9 mouse cellular contexts compared by ENCODE assay signal in genomic region chr5:143311886-143312285, GRCm38 (mm10). TPM values are rescaled to one million over a fixed set of nuclear protein-coding genes. Genes with fewer than 3 reads are reported as not detected.
DNase-seq lines count a peak whose midpoint lies in the region; ATAC-seq and TF ChIP-seq lines count a peak whose summit lies in the region.
"Had no signal": no experiment of that assay in that cellular context is flagged by ENCODE, and none has a peak within 500 bp of the region (broad histone marks: within the 10 kb centered on the region; RNA-seq: fewer than 3 reads in every experiment).

No protein-coding gene starts in this region.

- H3K9ac ChIP-seq in liver, embryonic 11.5 days (ENCODE audit: low read depth, low read length), result no peak overlapping the region
- H3K9ac ChIP-seq: limb, embryonic 13.5 days had no signal

- no peaks in the 10 kb centered on the region for H3K9me3 ChIP-seq in liver, embryonic 11.5 days (ENCODE audit: control insufficient read depth, low read length)
- H3K9me3 ChIP-seq: limb, embryonic 13.5 days had no signal

- 0 out of 2 replicates have a peak, but pooled peaks have one; percentile 21 for ATAC-seq in liver, embryonic 11.5 days (replicated peaks; ENCODE audit: low FRiP score)

- WGBS in liver, embryonic 11.5 days, result 58% methylated on average over 8 of the region's 8 CpGs

- peak; percentile 79; the same call in 1 of the 2 replicates for TF ChIP-seq CTCF in embryonic fibroblast, embryonic 13.5 days (IDR thresholded peaks at IDR 0.05; ENCODE audit: borderline replicate concordance, insufficient read depth, low read length)

- H3K4me3 ChIP-seq in embryonic fibroblast, embryonic 13.5 days (ENCODE audit: insufficient read depth, low read length), result no peak overlapping the region
- no peak overlapping the region for H3K4me3 ChIP-seq in liver, embryonic 11.5 days (ENCODE audit: low read depth, low read length)
- H3K4me3 ChIP-seq: limb, embryonic 13.5 days had no signal

- H3K27me3 ChIP-seq in liver, embryonic 11.5 days (replicated peaks; ENCODE audit: control insufficient read depth, insufficient read depth, low read length), result no peaks in the 10 kb centered on the region
- H3K27me3 ChIP-seq: limb, embryonic 13.5 days had no signal

- DNase-seq in urinary bladder, postnatal 10 days (ENCODE audit: low spot score), result peak; percentile 47
- DNase-seq in urinary bladder, adult 2 months (ENCODE audit: low spot score), result no peak
- peak; percentile 92 for DNase-seq in brain, adult 2 months (ENCODE audit: low read depth, low spot score)
- peak; percentile 91 for DNase-seq in kidney, adult 9 months
- peak; percentile 78 for DNase-seq in liver, embryonic 11.5 days (ENCODE audit: low spot score)
- DNase-seq in retina, postnatal 1 day, result peak; percentile 88
- peak; percentile 74 to 77 for DNase-seq in thymus, postnatal 36 days

- TF ChIP-seq POLR2A in embryonic fibroblast, embryonic 13.5 days (IDR thresholded peaks at IDR 0.05; ENCODE audit: low read depth, low read length), result no peak

- no peaks in the 10 kb centered on the region for H3K4me1 ChIP-seq in embryonic fibroblast, embryonic 13.5 days (ENCODE audit: control insufficient read depth, insufficient read depth, low read length)
- peaks cover 13% of the 10 kb centered on the region for H3K4me1 ChIP-seq in liver, embryonic 11.5 days (replicated peaks; ENCODE audit: control insufficient read depth, insufficient read depth, low read length)

- H3K36me3 ChIP-seq in liver, embryonic 11.5 days (ENCODE audit: control insufficient read depth, insufficient read depth, low read length), result peaks cover 64% of the 10 kb centered on the region

- H3K27ac ChIP-seq in embryonic fibroblast, embryonic 13.5 days (ENCODE audit: insufficient read depth, low read length), result no peak overlapping the region
- H3K27ac ChIP-seq in liver, embryonic 11.5 days (ENCODE audit: low read depth, low read length), result no peak overlapping the region
- H3K27ac ChIP-seq: limb, embryonic 13.5 days had no signal

- no peak overlapping the region for H3K4me2 ChIP-seq in liver, embryonic 11.5 days
- H3K4me2 ChIP-seq: limb, embryonic 13.5 days had no signal

RNA-seq across cellular contexts. Expression of gene E130309D02Rik, which starts 3.3 kb away (rescaled TPM):
- 8.4 and 10.6 TPM in 2 replicates for polyA plus RNA-seq in urinary bladder, adult 2 months (2012; rRNA removed)
- 13.5 and 15.0 TPM in 2 replicates for polyA plus RNA-seq in embryonic fibroblast, embryonic 13.5 days (2011; ENCODE audit: insufficient read length, low read depth, missing spikeins)
- 57.2 and 57.5 TPM in 2 replicates for polyA plus RNA-seq in liver, embryonic 11.5 days (2014; fragmentation: Nextera tagmentation; extraction: Ambion mirVana)

RNA-seq across cellular contexts. Expression of gene Zdhhc4, which starts 17.2 kb away (rescaled TPM):
- polyA plus RNA-seq in urinary bladder, adult 2 months (2012; rRNA removed), result 55.0 and 65.8 TPM in 2 replicates
- 43.8 and 45.5 TPM in 2 replicates for polyA plus RNA-seq in embryonic fibroblast, embryonic 13.5 days (2011; ENCODE audit: insufficient read length, low read depth, missing spikeins)
- polyA plus RNA-seq in liver, embryonic 11.5 days (2014; fragmentation: Nextera tagmentation; extraction: Ambion mirVana), result 58.8 and 63.3 TPM in 2 replicates

RNA-seq across cellular contexts. Expression of gene Zfp853, which starts 18.5 kb away (rescaled TPM):
- polyA plus RNA-seq in urinary bladder, adult 2 months (2012; rRNA removed), result 0.43 and 0.49 TPM in 2 replicates
- polyA plus RNA-seq in embryonic fibroblast, embryonic 13.5 days (2011; ENCODE audit: insufficient read length, low read depth, missing spikeins), result 0.25 and 0.44 TPM in 2 replicates
- polyA plus RNA-seq in liver, embryonic 11.5 days (2014; fragmentation: Nextera tagmentation; extraction: Ambion mirVana), result not detected in 2 replicates

RNA-seq across cellular contexts. Expression of gene Zfp316, which starts 42.1 kb away (rescaled TPM):
- polyA plus RNA-seq in urinary bladder, adult 2 months (2012; rRNA removed), result 3.2 and 5.9 TPM in 2 replicates
- 3.6 and 3.7 TPM in 2 replicates for polyA plus RNA-seq in embryonic fibroblast, embryonic 13.5 days (2011; ENCODE audit: insufficient read length, low read depth, missing spikeins)
- 0.75 TPM in 2 replicates for polyA plus RNA-seq in liver, embryonic 11.5 days (2014; fragmentation: Nextera tagmentation; extraction: Ambion mirVana)

RNA-seq across cellular contexts. Expression of gene Grid2ip, which starts 45.3 kb away (rescaled TPM):
- 0.44 and 0.46 TPM in 2 replicates for polyA plus RNA-seq in urinary bladder, adult 2 months (2012; rRNA removed)
- not detected in 2 replicates for polyA plus RNA-seq in embryonic fibroblast, embryonic 13.5 days (2011; ENCODE audit: insufficient read length, low read depth, missing spikeins)
- polyA plus RNA-seq in liver, embryonic 11.5 days (2014; fragmentation: Nextera tagmentation; extraction: Ambion mirVana), result 0.12 and 0.31 TPM in 2 replicates
